Mouse (Mus musculus) liver, adult 2 months (tissue): ENCODE results near the gene Bean1.

Experiments
- CTCF ChIP-seq: fragments of 200-500 bp; IDR thresholded peaks from 2 replicates; pipeline ENCODE4 v1.5.1; 2011; ENCODE audit warnings: low read depth, low read length, control low read depth
- POLR2A ChIP-seq: fragments of 200-500 bp; IDR thresholded peaks from 2 replicates; pipeline ENCODE4 v1.6.1; 2011; ENCODE audit warnings: low read length, control low read depth; ENCODE audit not compliant: insufficient read depth; ENCODE audit errors: extremely low read depth

GRCm38 (mm10) chr8:104219806-104220205, 49.6 kb downstream of the Bean1 start:
- TF ChIP-seq CTCF (peak; percentile 92), POLR2A (no peak)
